Mouse (Mus musculus): ENCODE measurements around the gene Hist1h2bh. TPM values are rescaled to one million over a fixed set of nuclear protein-coding genes. Genes with fewer than 3 reads are reported as not detected.
A peak's percentile ranks its signal among the peaks of the same experiment; 100 is the strongest.
"Not testable (repeated sequence)": the region's sequence is repeated elsewhere in the genome, so short reads cannot be mapped to it uniquely, and the experiment has no call there.

Gene Hist1h2bh
- polyA plus RNA-seq, 1 experiment from 2014 or later, result not detected

GRCm38 (mm10) chr13:23536076-23536822 is 6.9 kb downstream of the Hist1h2bh start:
- 8% methylated on average over 7 of the region's 7 CpGs for WGBS
- H3K4me1 ChIP-seq (ENCODE audit: insufficient read depth, low read depth, low read length), result peaks cover 21% of the 10 kb centered on the region; the same call in 1 of the 2 replicates
- H3K27me3 ChIP-seq (replicated peaks; ENCODE audit: insufficient read depth, low read length), result no peaks in the 10 kb centered on the region
- H3K4me3 ChIP-seq (ENCODE audit: low read depth, low read length), result no peak overlapping the region
- ATAC-seq (no peak), DNase-seq (ENCODE audit: low spot score) (no peak)
- no peaks in the 10 kb centered on the region for H3K9me3 ChIP-seq (ENCODE audit: low read length)
- H3K36me3 ChIP-seq (ENCODE audit: insufficient read depth, low read length), result no peaks in the 10 kb centered on the region
- no peak overlapping the region; the same call in 1 of the 2 replicates for H3K4me2 ChIP-seq (replicated peaks; ENCODE audit: low read depth, low read length)
- no peak overlapping the region for H3K27ac ChIP-seq (ENCODE audit: low read length)
- H3K9ac ChIP-seq (replicated peaks; ENCODE audit: low read depth), result no peak overlapping the region; the same call in 1 of the 2 replicates
- no peak for TF ChIP-seq EP300 (IDR thresholded peaks at IDR 0.05)
- TF ChIP-seq CTCF (IDR thresholded peaks at IDR 0.05), result no peak

- H3K9me3 ChIP-seq (ENCODE audit: low read length); H3K36me3 ChIP-seq (ENCODE audit: insufficient read depth, low read length); H3K9ac ChIP-seq (replicated peaks; ENCODE audit: low read depth); H3K27me3 ChIP-seq (replicated peaks; ENCODE audit: insufficient read depth, low read length): not testable (repeated sequence)
- H3K4me3 ChIP-seq (ENCODE audit: low read depth, low read length), result peak within 1 kb of the TSS; percentile 41
- H3K27ac ChIP-seq (ENCODE audit: low read length), result peak within 1 kb of the TSS; percentile 3; the same call in 1 of the 2 replicates
- ATAC-seq (peak; percentile 73), DNase-seq (ENCODE audit: low spot score) (peak; percentile 97)
- peaks cover 21% of the 10 kb centered on the region; the same call in 1 of the 2 replicates for H3K4me1 ChIP-seq (ENCODE audit: insufficient read depth, low read depth, low read length)
- peak within 1 kb of the TSS; percentile 76 for H3K4me2 ChIP-seq (replicated peaks; ENCODE audit: low read depth, low read length)
- WGBS, result under 1% methylated on average over 45 of the region's 62 CpGs
Observed at GRCm38 (mm10) chr13:23535137-23536075, 7.8 kb downstream of the Hist1h2bh start, which contains the start of gene Hist1h3g. Gene Hist1h3g (plus strand): TSS chr13:23535422.

GRCm38 (mm10) chr13:23534368-23535131 is 8.6 kb downstream of the Hist1h2bh start:
- peaks cover 21% of the 10 kb centered on the region; the same call in 1 of the 2 replicates for H3K4me1 ChIP-seq (ENCODE audit: insufficient read depth, low read depth, low read length)
- peak overlapping the region; percentile 76 for H3K4me2 ChIP-seq (replicated peaks; ENCODE audit: low read depth, low read length)
- H3K27me3 ChIP-seq (replicated peaks; ENCODE audit: insufficient read depth, low read length), result no peaks in the 10 kb centered on the region
- peak; percentile 63 for DNase-seq (ENCODE audit: low spot score)
- peak overlapping the region; percentile 3; the same call in 1 of the 2 replicates for H3K27ac ChIP-seq (ENCODE audit: low read length)
- under 1% methylated on average over 15 of the region's 15 CpGs for WGBS
- H3K36me3 ChIP-seq (ENCODE audit: insufficient read depth, low read length), result no peaks in the 10 kb centered on the region
- TF ChIP-seq CTCF (IDR thresholded peaks at IDR 0.05) (no peak), EP300 (IDR thresholded peaks at IDR 0.05) (no peak)
- peak overlapping the region; percentile 41 for H3K4me3 ChIP-seq (ENCODE audit: low read depth, low read length)
- H3K9ac ChIP-seq (replicated peaks; ENCODE audit: low read depth), result no peak overlapping the region
- no peak for ATAC-seq
- no peaks in the 10 kb centered on the region for H3K9me3 ChIP-seq (ENCODE audit: low read length)

GRCm38 (mm10) chr13:23533560-23534367 is 9.4 kb downstream of the Hist1h2bh start, which contains the start of gene Hist1h2af:
Gene Hist1h2af (plus strand): TSS chr13:23533906.
- Histone ChIP-seq H3K4me3 (ENCODE audit: low read depth, low read length) (peak within 1 kb of the TSS; percentile 41), H3K4me2 (replicated peaks; ENCODE audit: low read depth, low read length) (peak within 1 kb of the TSS; percentile 76), H3K27ac (ENCODE audit: low read length) (peak within 1 kb of the TSS; percentile 71; the same call in 1 of the 2 replicates), H3K4me1 (ENCODE audit: insufficient read depth, low read depth, low read length) (peaks cover 21% of the 10 kb centered on the region; the same call in 1 of the 2 replicates)
- peak; percentile 13; the same call in 1 of the 2 replicates for ATAC-seq
- not testable (repeated sequence) for H3K9ac ChIP-seq (replicated peaks; ENCODE audit: low read depth); H3K9me3 ChIP-seq (ENCODE audit: low read length); H3K36me3 ChIP-seq (ENCODE audit: insufficient read depth, low read length); H3K27me3 ChIP-seq (replicated peaks; ENCODE audit: insufficient read depth, low read length)
- WGBS, result 3% methylated on average over 24 of the region's 53 CpGs
- peak; percentile 94 for DNase-seq (ENCODE audit: low spot score)

Measured in lung, postnatal 0 days (tissue).